Mouse (Mus musculus) kidney, adult 11 months (tissue): ENCODE data around the gene Dock1.

Experiments
- DNase-seq: peaks from one replicate; pipeline ENCODE4 v3.0.0; 2022

The Dock1 gene

GRCm38 (mm10) chr7:134696126-134696979 lies 25.9 kb downstream of the Dock1 start:
- no peak for DNase-seq

- DNase-seq: no peak
These were observed 27.0 kb downstream of the Dock1 start for GRCm38 (mm10) chr7:134697479-134697878.

- DNase-seq: no peak
These were observed 27.8 kb downstream of the Dock1 start for GRCm38 (mm10) chr7:134698246-134698645.

DNA sequence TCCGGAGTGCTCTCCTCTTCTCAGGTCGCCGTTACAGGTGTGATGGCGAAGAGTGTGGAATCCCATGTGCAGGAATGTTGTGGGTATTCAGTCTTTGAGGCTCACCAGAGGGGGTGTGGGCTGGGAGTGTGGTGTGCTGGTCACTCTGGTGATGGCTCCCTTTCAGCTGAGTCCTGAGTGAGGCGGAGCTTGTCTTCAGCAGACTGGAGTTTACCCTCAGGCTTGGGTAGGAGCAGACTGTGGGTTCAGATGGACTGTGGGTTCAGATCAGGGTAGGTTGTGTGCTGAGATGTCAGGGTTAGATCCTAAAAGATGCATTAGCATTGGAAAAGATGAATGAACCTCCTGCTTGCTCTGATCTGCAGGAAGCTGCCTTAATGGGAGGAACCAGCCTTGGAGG lies 29.5 kb downstream of the Dock1 start:
- no peak for DNase-seq

GRCm38 (mm10) chr7:134702481-134702880 lies 32.0 kb downstream of the Dock1 start:
- no peak for DNase-seq

DNA sequence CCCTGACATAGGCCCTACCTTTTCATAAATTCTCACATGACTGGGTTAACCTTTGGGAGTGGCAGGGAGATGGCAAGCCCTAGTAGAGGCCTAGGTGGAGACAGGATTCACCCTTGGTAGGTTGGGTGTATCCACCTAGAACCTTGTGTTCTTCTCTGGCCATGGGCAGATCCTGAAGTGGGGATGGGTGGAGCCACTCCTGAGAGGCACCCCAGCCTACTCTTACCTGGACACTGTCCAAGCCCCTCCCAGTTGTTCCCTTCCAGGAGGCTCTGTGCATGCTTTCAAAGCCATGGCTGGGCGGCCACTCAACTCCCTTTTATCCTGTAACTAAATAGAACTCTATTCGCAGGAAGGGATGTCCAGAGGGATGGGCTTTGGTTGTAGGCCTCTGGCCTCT lies 33.2 kb downstream of the Dock1 start:
- peak; percentile 61 for DNase-seq

GRCm38 (mm10) chr7:134709226-134709853 lies 38.9 kb downstream of the Dock1 start:
- DNase-seq: no peak

DNA sequence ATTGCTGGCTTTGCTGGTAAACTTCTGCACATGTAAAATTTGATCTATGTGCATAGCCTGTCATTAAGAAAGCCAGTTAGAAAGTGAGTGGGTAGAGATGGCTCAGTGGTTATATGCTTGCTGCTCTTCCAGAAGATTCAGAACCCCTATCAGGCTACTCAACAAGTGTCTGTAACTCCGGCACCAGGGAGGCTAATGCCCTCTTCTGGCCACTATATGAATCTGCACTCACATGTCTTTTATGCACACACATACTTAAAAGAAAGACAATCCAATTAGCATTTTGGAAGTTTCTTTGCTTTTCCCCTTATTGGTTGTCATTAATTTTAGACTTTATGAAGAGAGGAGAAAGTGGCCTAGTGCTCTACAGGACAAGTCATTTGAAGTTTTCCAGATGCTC lies 41.1 kb downstream of the Dock1 start:
- DNase-seq: no peak

DNA sequence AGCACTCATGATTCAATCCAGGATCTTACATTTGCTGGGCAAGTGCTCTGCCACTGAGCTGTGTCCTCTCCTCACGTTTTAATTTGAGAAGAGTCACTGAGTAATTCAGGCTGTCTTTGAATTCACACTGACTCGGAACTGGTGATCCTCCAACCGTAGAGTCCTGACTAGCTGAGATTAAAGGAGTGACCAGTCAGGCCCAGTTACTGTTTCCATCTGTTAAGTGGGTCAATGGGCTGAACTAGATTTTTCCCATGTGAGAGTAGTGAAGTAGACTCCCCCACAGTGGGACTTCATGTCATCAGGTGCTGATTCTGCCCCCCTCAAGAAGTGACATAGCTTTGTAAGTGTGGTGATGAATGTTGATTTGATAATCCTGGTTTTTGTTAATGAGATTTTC lies 49.0 kb downstream of the Dock1 start:
- DNase-seq: no peak

DNA sequence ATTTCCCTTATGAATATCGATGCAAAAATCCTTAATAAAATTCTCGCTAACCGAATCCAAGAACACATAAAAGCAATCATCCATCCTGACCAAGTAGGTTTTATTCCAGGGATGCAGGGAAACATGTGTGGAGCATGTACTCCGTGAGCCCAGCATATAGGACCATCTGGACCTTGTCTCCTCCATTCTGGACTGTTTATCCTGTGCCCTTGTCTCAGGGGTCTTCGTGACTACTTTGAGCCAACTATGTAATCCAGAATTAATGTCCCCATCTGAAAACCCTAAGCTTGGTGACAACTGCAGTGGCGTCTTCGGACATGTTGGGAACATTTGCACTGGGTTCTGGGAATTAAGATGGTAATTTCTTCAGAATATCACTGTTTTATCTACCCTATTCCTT lies 51.9 kb downstream of the Dock1 start:
- DNase-seq: no peak

DNA sequence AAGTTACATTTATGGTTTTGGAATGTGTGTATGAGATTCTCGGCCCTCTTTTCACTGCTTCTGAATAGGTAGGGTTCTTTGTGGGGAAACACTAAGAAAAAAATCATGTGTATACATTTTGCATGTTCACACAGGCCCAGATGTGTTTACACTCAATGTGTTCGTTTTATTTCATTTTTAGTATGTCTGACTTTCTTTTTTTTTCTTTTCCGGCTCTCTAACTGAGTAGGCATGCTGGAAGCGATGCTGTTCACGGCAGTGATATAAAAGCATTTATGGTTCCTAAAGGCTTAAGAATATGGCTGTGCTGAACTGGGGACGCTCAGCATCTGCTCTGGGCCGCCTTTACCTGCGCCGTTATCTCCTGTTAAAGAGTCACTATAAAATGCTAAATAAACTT lies 52.5 kb downstream of the Dock1 start:
- DNase-seq: no peak

- no peak for DNase-seq
These were observed 53.1 kb downstream of the Dock1 start for GRCm38 (mm10) chr7:134723509-134723908.

GRCm38 (mm10) chr7:134724841-134725240 lies 54.4 kb downstream of the Dock1 start:
- DNase-seq: no peak

GRCm38 (mm10) chr7:134725551-134726529 lies 55.4 kb downstream of the Dock1 start:
- no peak for DNase-seq

DNA sequence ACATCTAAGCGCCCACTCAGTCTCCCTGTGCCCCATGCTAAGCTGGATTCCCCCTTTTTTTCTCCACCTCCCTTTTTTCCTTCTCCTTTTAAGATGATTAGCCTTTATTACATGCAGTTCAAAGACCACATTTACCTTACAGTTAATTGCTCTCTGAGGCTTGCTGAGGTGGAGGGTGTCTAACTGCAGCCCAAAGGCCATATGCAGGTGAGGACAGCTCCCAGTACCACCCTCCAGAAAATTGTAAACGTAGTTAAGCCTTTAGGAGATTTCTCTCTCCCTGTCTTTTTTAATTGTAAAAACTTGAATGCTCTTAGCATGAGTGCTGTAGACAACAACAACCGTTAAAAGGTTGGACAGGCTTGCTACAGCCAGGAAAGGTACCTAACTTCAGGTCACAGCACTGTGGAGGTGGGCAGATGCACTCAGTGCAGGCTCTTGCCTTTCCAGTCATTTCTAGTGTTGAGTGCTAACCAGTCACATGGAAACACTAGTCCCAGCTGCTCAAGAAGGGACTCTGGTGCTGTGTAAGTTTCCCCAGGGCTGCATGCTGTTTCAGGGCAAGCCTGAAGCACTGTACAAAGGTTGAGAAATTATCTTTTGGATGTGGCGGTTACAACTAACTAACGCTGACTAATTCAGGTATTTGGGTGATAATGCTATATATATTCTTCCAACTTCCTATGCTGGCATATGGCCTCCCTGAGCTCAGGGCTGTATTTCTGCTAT lies 56.2 kb downstream of the Dock1 start:
- no peak for DNase-seq

GRCm38 (mm10) chr7:134729348-134729747 lies 58.9 kb downstream of the Dock1 start:
- no peak for DNase-seq

DNA sequence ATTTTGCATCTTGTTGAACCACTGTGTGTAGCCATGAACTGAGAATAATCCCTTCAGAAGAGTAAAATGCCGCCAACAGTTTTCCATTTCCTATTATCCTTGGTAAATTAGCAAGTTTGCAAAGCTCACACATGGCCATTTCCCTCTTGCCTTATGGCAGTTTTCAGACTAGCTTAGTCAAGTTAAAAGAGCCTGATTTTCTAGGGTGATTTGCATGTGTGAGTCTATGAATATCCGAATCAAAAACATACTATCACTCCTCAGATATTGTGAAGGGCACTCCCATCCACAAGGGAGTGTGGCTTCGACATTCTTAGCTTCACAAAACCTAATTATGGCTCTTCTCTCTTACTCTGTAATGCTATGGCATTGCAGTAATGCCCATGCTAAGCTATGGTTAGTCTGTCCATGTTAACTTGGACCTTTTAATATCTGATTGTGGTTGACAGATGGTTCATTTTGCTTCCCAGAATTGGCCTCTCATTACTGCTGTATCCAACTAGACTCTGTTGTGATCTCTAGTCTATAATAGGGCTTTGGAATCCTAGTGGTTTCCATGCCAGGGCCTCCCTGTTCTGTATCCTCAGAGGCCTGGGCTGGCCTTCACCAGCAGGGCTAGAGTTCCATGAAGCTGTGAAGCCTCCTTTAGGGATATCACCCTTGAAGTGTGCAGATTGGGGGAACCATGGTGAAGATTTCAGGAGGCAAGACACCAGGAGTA lies 60.1 kb downstream of the Dock1 start:
- no peak for DNase-seq

DNA sequence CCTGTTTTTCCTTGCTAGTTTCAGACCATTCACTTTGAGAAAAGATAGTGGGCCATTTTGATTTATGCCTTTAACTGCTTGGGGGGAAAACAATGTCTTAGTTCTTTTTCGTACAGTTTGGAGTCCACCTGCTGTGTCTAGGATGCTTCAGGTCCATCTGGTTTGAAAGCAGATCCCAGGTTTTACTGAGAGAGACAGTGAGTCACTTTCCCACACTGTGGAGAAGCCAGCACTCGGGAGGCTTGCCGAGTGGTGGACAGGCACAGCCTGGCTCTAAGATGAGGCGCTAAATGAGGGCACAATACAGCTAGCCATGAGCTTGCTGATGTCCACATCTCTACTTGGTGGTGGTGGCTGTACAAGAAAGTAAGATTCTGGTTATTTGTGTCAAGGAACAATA lies 76.6 kb downstream of the Dock1 start:
- DNase-seq: no peak

GRCm38 (mm10) chr7:134748376-134748775 lies 77.9 kb downstream of the Dock1 start:
- no peak for DNase-seq

GRCm38 (mm10) chr7:134749613-134750012 lies 79.2 kb downstream of the Dock1 start:
- no peak for DNase-seq

DNA sequence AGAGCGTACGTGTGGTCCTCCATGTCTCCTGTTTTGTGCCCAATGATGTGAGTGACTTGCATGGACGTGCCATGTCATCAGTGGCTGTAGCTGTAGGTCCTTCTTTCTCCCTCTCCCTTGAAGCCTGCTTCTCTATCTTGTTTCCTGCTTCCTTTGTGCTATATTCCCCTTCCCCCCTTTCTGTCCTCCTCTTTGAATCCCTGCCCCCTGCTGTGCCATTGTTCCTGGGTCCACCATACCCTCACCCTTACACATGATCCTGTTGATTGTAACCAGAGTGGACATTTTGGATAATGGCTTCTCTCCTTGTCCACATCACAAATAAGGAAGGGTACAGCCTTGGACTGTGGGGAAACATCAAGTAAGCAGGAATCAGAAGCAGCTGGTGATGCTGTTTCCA lies 81.0 kb downstream of the Dock1 start:
- DNase-seq: no peak

GRCm38 (mm10) chr7:134753417-134753816 lies 83.0 kb downstream of the Dock1 start:
- no peak for DNase-seq
